Mouse (Mus musculus) heart, embryonic 15.5 days (tissue): ENCODE measurements at regions not wholly inside any gene's neighbourhood (a gene's known extent, or its start where the extent isn't known, plus 50 kb on each side); places are given as distances from the start of the nearest gene placed in this dataset.

Experiments used
- ATAC-seq: fragments of 200-750 bp; cut with Nextera tagmentation; replicated peaks from 2 replicates; pipeline ENCODE4 v1.8.0; 2017; ENCODE audit warnings: low read depth, moderate TSS enrichment; ENCODE audit not compliant: insufficient number of reproducible peaks, insufficient read depth, low FRiP score
- H3K27ac ChIP-seq: fragments of 300-500 bp; sonication (generic); 2 replicates; pipeline ENCODE4 v1.5.1; 2015; ENCODE audit warnings: mild to moderate bottlenecking, inconsistent platforms
- H3K27me3 ChIP-seq: fragments of 300-500 bp; sonication (generic); 2 replicates; pipeline ENCODE4 v1.6.1; 2015; ENCODE audit warnings: inconsistent platforms
- H3K36me3 ChIP-seq: fragments of 300-500 bp; sonication (generic); 2 replicates; pipeline ENCODE4 v1.6.1; 2015; ENCODE audit warnings: mild to moderate bottlenecking, inconsistent platforms
- H3K4me1 ChIP-seq: fragments of 300-500 bp; sonication (generic); replicated peaks from 2 replicates; pipeline ENCODE4 v1.6.1; 2015; ENCODE audit warnings: inconsistent platforms
- H3K4me2 ChIP-seq: fragments of 300-500 bp; sonication (generic); 2 replicates; pipeline ENCODE4 v1.6.1; 2015; ENCODE audit warnings: inconsistent platforms, mild to moderate bottlenecking, moderate library complexity
- H3K4me3 ChIP-seq: fragments of 300-500 bp; sonication (generic); 2 replicates; pipeline ENCODE4 v1.5.1; 2015; ENCODE audit warnings: mild to moderate bottlenecking, inconsistent platforms
- H3K9ac ChIP-seq: fragments of 300-500 bp; sonication (generic); 2 replicates; pipeline ENCODE4 v1.6.1; 2015; ENCODE audit warnings: mild to moderate bottlenecking, inconsistent platforms
- H3K9me3 ChIP-seq: fragments of 300-500 bp; sonication (generic); replicated peaks from 2 replicates; pipeline ENCODE4 v1.6.1; 2016; ENCODE audit warnings: inconsistent platforms
- WGBS: fragments of 180-500 bp; shearing (Covaris S2); methylation state at CpG from one replicate; pipeline ENCODE4 v1.1.7; 2015; ENCODE audit warnings: mixed read lengths; 5-methylcytosine and 5-hydroxymethylcytosine counted together

DNA sequence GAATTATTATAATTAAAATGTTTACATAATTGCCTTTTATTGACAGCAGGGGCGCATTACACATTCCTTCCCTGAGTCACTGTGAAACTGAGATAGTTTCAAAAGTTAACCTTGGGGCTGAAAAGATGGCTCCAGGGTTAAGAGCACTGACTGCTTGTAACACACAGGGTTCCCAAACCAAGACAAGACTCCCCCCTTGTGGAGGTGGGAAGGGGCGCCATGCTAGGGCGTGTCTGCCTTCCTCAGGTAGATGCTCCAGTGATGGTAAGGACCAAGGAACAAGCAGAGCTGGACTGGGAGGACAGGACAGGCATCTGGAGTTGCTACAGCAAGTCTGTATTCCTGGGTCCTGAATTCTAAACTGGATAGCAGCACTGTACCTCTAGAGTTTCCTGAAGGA, 351.9 kb downstream of the Tbc1d22a start:
- Histone ChIP-seq H3K9me3 (no peaks in the 10 kb centered on the region), H3K4me1 (no peaks in the 10 kb centered on the region), H3K27me3 (no peaks in the 10 kb centered on the region), H3K9ac (no peak overlapping the region), H3K4me3 (no peak overlapping the region), H3K36me3 (no peaks in the 10 kb centered on the region), H3K27ac (no peak overlapping the region), H3K4me2 (no peak overlapping the region)
- ATAC-seq = no peak
- WGBS = 68% methylated on average over 3 of the region's 3 CpGs

DNA sequence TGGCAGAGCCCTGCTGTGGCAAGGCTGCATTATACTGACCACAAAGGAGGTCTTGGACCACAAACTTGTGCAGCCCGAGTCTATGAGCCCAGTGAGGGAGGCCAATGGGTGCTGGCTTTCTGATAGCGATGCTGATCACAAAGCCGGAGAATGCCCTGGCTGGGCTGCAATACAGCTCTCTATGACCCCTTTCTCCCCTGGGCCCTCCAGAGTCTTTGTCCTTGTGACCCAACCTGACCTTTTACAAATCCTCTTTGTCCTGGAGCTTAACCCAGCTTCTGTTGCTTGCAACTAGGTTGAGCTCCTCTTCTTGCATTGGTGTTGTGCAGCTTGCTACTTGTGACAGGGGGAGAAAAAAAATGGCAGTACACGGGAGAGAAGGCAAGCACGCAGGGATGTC, 360.1 kb downstream of the Tbc1d22a start:
- ATAC-seq = no peak
- peaks cover 15% of the 10 kb centered on the region for H3K27me3 ChIP-seq
- no peaks in the 10 kb centered on the region for H3K36me3 ChIP-seq
- no peak overlapping the region for H3K4me2 ChIP-seq
- no peaks in the 10 kb centered on the region for H3K9me3 ChIP-seq
- no peak overlapping the region for H3K4me3 ChIP-seq
- H3K27ac ChIP-seq = no peak overlapping the region
- WGBS = 72% methylated on average over 5 of the region's 5 CpGs
- H3K4me1 ChIP-seq = no peaks in the 10 kb centered on the region
- H3K9ac ChIP-seq = no peak overlapping the region

DNA sequence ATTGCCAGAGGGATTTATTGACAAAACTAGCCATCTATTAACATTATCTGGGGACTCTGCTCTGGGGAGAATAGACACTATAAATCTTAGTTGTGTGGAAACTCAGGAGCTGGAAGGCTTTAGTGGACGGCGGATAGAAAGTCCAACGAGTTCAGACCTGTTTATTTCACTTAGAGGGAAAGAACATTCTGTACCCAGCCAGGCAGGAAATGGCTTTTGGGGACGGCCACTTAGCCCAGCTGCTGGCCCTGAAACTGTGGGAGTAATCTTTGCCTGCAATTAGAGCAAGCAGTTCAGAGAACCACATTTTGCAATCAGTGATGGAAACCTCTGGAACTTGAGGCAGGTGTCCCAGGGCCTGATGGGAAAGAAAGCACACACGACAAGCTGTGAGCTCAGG, 362.4 kb downstream of the Tbc1d22a start:
- Histone ChIP-seq H3K27me3 (peaks cover 23% of the 10 kb centered on the region), H3K36me3 (no peaks in the 10 kb centered on the region), H3K27ac (no peak overlapping the region), H3K9me3 (no peaks in the 10 kb centered on the region), H3K4me3 (no peak overlapping the region), H3K4me2 (no peak overlapping the region), H3K4me1 (no peaks in the 10 kb centered on the region), H3K9ac (no peak overlapping the region)
- WGBS = 65% methylated on average over 5 of the region's 5 CpGs
- no peak for ATAC-seq

DNA sequence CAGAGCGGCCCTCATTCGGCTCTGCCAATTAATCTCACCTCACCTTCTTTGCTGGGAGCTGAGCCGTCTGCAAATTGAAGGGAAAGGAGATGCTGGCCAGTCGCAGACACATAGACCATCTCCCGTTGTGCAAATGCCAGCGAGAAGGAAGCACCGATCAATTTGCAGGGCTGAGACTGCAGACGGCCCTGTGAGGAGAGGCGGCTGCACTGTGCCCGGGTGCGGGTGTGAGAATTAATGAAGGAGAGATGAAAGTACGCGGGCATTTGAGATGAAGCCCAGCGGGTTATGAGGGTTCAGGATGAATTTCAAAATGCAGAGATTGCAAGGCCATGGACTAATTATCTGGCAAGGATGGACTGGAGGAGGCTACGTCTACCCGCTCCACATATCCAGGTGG, 364.4 kb downstream of the Tbc1d22a start:
- WGBS = 90% methylated on average over 16 of the region's 16 CpGs
- no peak overlapping the region for H3K27ac ChIP-seq
- ATAC-seq = no peak
- no peaks in the 10 kb centered on the region for H3K9me3 ChIP-seq
- no peak overlapping the region for H3K9ac ChIP-seq
- H3K4me2 ChIP-seq = no peak overlapping the region
- H3K36me3 ChIP-seq = no peaks in the 10 kb centered on the region
- H3K4me3 ChIP-seq = no peak overlapping the region
- peaks cover 23% of the 10 kb centered on the region for H3K27me3 ChIP-seq
- no peaks in the 10 kb centered on the region for H3K4me1 ChIP-seq

DNA sequence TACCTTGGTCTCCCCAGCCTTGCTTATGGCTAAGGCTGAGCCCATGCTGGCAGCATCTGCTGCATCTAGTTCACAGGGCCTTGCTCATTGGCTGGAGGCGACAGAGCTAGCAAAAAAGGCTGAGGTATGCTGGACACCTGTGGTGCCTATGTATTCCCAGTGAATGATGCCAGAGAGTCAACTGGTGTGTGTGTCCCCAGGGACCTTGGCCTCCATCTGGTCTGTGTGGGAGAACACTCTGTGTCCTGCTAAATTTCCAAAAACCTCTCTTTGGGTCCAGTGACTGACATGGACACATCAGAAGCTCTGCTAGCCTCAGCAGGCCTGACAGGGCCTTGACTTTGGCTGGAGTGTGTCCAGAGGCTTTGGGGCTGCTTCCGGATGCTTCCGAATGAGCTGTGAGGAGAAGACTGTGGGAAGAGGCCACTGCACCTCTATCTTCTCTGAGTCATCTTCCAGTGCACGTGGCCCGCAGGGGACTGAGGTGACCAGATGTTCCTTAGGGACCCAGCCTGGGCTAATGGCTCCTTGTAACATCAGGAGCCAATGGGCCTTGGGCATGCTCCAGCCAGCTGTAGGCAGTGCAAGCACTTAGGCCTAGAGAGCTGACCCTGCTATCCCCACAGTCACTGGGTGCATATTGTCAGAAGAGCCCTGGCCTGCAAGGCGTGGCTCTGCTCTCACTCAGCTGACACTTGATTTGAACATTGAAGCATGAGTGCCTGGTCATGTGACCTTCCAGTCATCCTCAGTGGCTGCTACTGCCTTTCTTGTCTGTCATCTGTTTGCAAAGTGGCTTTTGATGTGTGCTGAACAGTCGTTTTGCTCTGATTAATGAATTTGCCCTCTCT, 368.2 kb downstream of the Tbc1d22a start:
- 72% methylated on average over 7 of the region's 7 CpGs for WGBS
- Histone ChIP-seq H3K36me3 (no peaks in the 10 kb centered on the region), H3K27me3 (peaks cover 15% of the 10 kb centered on the region; the same call in 1 of the 2 replicates), H3K4me3 (no peak overlapping the region), H3K9me3 (no peaks in the 10 kb centered on the region), H3K27ac (no peak overlapping the region), H3K4me2 (no peak overlapping the region), H3K4me1 (no peaks in the 10 kb centered on the region), H3K9ac (no peak overlapping the region)
- ATAC-seq = no peak

DNA sequence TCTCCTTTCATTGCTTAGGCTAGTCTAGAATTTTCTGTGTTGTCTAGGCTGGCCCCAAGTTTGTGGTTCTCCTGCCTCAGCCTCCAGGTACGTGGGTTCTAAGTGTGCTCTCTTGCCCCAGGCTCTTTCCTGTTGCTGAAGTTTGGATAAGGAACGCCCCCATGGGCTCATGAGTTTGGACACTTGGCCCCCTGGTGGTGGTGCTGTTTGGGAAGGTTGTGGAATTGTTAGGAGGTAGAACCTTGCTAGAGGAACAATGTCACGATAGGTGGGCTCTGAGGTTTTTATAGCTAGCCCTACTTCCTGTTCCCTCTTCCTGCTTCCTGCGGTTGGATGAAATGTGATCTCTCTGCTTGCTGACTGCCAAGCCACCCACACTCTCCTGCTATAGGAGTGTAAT, 371.5 kb downstream of the Tbc1d22a start:
- no peak overlapping the region for H3K4me2 ChIP-seq
- no peak overlapping the region for H3K9ac ChIP-seq
- H3K36me3 ChIP-seq = no peaks in the 10 kb centered on the region
- 80% methylated on average over 4 of the region's 4 CpGs for WGBS
- ATAC-seq = no peak
- H3K9me3 ChIP-seq = no peaks in the 10 kb centered on the region
- no peak overlapping the region for H3K4me3 ChIP-seq
- H3K27me3 ChIP-seq = 0 out of 2 replicates have a peak, but pooled peaks cover 5% of the 10 kb centered on the region
- no peaks in the 10 kb centered on the region for H3K4me1 ChIP-seq
- no peak overlapping the region for H3K27ac ChIP-seq

DNA sequence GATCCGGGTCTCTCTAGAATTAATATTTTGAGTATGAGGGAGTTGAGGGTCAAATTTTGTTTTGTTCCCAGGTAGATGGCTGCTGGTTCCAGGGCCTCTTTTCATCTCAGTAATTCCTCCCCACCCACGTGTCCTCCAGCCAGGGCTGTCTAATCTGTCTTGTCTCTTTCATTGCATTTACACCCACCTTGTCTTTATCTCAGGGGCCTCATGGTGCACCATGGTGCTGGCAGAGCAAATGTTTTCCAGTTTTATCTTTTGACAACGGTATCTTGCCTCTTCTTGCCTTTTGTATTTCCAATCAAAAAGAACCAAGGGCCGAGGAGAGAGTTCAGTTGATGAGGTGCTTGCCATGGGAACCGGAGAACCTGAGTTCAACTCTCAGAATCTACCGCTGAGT, 372.9 kb downstream of the Tbc1d22a start:
- Histone ChIP-seq H3K4me3 (no peak overlapping the region), H3K27ac (no peak overlapping the region), H3K36me3 (no peaks in the 10 kb centered on the region), H3K4me2 (no peak overlapping the region), H3K27me3 (0 out of 2 replicates have a peak, but pooled peaks cover 3% of the 10 kb centered on the region), H3K4me1 (no peaks in the 10 kb centered on the region), H3K9ac (no peak overlapping the region), H3K9me3 (no peaks in the 10 kb centered on the region)
- 47% methylated on average over 6 of the region's 6 CpGs for WGBS
- ATAC-seq = no peak

DNA sequence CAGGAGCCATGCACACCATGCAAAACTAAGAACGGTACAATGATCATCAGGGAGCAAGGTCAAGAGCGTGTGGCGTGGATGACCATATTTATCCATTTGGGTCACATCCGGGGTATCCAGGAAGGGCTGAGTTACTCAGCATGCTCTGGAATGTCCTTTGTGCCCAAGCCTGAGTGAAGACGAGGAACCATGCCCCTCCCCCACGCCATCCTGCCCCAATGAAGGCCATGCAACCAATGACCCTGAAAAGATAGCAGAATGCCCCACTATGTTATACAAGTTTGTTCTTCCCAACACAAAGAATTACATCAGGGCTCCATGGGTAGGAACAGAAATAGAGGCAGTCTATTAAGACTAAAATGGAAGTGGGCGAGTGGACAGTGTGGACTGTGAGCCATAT, 375.8 kb downstream of the Tbc1d22a start:
- no peak overlapping the region for H3K4me3 ChIP-seq
- no peak overlapping the region for H3K27ac ChIP-seq
- H3K36me3 ChIP-seq = no peaks in the 10 kb centered on the region
- peaks cover 3% of the 10 kb centered on the region; the same call in 1 of the 2 replicates for H3K27me3 ChIP-seq
- no peaks in the 10 kb centered on the region for H3K4me1 ChIP-seq
- no peak overlapping the region for H3K9ac ChIP-seq
- H3K9me3 ChIP-seq = no peaks in the 10 kb centered on the region
- WGBS = 68% methylated on average over 7 of the region's 7 CpGs
- ATAC-seq = no peak
- H3K4me2 ChIP-seq = no peak overlapping the region

DNA sequence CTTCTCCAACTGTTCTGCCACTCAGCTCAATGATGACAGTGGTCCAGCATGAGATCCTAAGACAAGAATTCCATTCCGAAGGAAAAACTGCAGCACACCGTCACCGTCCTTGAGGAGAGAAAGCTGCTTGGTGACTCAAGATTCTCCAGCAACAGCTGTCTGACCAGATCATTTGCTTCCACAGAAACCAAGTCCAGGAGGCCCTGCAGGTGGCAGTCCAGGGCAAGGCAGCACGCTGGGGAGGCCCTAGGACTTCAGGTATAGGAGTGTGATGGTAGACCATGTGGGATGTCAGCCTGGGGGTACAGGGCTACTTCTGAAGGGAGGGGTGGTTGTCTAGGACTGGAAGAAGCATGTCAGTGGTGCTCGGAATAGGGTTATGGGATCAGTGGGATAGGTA, 376.6 kb downstream of the Tbc1d22a start:
- ATAC-seq = no peak

DNA sequence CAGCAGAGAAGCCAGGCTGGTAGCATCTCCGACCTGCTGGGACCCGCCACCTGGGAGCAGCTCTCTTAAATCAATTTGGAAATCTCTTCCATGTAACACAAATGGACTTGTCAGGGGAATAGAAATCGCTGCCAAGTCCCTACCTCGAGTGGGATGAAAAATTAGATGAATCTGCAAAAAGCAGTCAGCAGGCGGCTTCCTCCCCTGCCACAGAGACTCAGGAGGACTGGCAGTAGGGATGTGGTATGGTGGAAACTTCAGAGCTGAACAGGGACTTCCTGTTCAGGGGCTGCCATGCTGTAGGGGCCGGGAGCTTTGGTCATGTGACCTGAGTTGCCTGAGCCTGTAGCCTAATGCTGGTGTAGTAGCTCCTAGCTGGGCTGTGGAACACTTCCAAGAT, 379.1 kb downstream of the Tbc1d22a start:
- 49% methylated on average over 6 of the region's 6 CpGs for WGBS
- no peak overlapping the region for H3K27ac ChIP-seq
- no peak for ATAC-seq

More for the DNA sequence above, 376.6 kb downstream of the Tbc1d22a start:
- H3K9me3 ChIP-seq = no peaks in the 10 kb centered on the region
- 70% methylated on average over 5 of the region's 5 CpGs for WGBS
- H3K4me3 ChIP-seq = no peak overlapping the region
- peaks cover 3% of the 10 kb centered on the region; the same call in 1 of the 2 replicates for H3K27me3 ChIP-seq
- no peak overlapping the region for H3K4me2 ChIP-seq
- no peak overlapping the region for H3K27ac ChIP-seq
- H3K4me1 ChIP-seq = no peaks in the 10 kb centered on the region
- no peaks in the 10 kb centered on the region for H3K36me3 ChIP-seq
- no peak overlapping the region for H3K9ac ChIP-seq

DNA sequence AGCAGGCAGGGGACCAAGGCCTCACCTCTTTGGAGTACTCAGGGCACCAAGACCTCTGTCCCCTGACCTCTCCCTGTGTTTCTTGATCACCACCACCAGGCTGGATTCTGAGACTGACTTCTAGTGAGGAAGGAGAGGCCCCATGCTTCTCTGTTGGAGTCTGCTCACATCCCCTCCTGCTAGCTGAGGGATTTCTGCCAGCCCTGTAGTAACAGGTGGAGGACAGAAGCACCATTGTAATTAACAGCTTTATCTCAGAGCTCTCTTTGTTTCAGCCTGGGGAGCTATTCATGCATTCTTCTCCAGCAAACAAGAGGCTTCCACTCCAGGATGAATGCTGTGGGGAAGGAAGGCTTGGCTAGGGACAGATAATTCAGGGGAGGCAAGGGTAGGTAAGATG, 392.2 kb downstream of the Tbc1d22a start:
- Histone ChIP-seq H3K4me1 (no peaks in the 10 kb centered on the region), H3K27me3 (no peaks in the 10 kb centered on the region), H3K9ac (no peak overlapping the region), H3K4me2 (no peak overlapping the region), H3K36me3 (no peaks in the 10 kb centered on the region), H3K9me3 (no peaks in the 10 kb centered on the region), H3K4me3 (no peak overlapping the region), H3K27ac (no peak overlapping the region)
- no peak for ATAC-seq

More for the DNA sequence above, 379.1 kb downstream of the Tbc1d22a start:
- Histone ChIP-seq H3K27me3 (peaks cover 3% of the 10 kb centered on the region; the same call in 1 of the 2 replicates), H3K4me1 (no peaks in the 10 kb centered on the region), H3K4me3 (no peak overlapping the region), H3K36me3 (no peaks in the 10 kb centered on the region), H3K9me3 (no peaks in the 10 kb centered on the region), H3K4me2 (no peak overlapping the region), H3K9ac (no peak overlapping the region)

DNA sequence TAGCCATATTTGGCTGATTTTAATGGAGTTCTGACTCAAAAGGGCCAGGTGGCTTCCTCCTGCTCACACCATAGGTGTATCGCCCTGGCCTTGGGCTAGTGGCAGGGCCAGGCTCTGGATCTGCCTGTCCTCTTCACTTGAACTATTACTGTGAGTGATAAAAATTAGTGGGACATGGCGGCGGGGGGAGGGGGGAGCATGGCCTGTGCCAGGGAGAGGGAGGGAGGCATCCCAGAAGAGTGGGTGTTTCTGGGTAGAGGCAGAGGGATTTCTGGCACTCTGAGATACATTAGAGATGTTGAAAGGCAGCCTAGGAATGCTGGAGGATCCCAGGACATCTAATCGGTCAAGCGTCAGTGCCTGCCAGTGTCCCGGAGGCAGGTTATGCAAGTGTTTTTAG, 395.4 kb downstream of the Tbc1d22a start:
- no peaks in the 10 kb centered on the region for H3K9me3 ChIP-seq
- H3K4me1 ChIP-seq = no peaks in the 10 kb centered on the region
- no peak overlapping the region for H3K4me3 ChIP-seq
- H3K4me2 ChIP-seq = no peak overlapping the region
- WGBS = 50% methylated on average over 6 of the region's 6 CpGs
- no peaks in the 10 kb centered on the region for H3K36me3 ChIP-seq
- ATAC-seq = no peak
- no peak overlapping the region for H3K27ac ChIP-seq
- no peaks in the 10 kb centered on the region for H3K27me3 ChIP-seq
- no peak overlapping the region for H3K9ac ChIP-seq
